Mouse (Mus musculus): ENCODE results near the gene Zmynd15.
"Not testable (repeated sequence)": the region's sequence is repeated elsewhere in the genome, so short reads cannot be mapped to it uniquely, and the experiment has no call there.

Zmynd15 gene

GRCm38 (mm10) chr11:70458688-70459600 is at the start of gene Zmynd15:
Gene Zmynd15, plus strand, starts transcription at chr11:70459433.
- DNase-seq (ENCODE audit: low spot score) = no peak

- peak; percentile 91 for DNase-seq (ENCODE audit: low spot score)
These were observed 49.5 kb upstream of the Zmynd15 start, which contains the start of gene Pelp1 for GRCm38 (mm10) chr11:70409594-70410296. Gene Pelp1, minus strand, starts transcription at chr11:70410031.

GRCm38 (mm10) chr11:70410297-70410643 is 49.0 kb upstream of the Zmynd15 start:
- DNase-seq (ENCODE audit: low spot score) = no peak

- no peak for DNase-seq (ENCODE audit: low spot score)
These were observed 46.6 kb upstream of the Zmynd15 start for GRCm38 (mm10) chr11:70412591-70412990.

- DNase-seq (ENCODE audit: low spot score) = peak; percentile 76
These were observed 45.3 kb upstream of the Zmynd15 start for GRCm38 (mm10) chr11:70413961-70414360.

- DNase-seq (ENCODE audit: low spot score) = no peak
These were observed 41.0 kb upstream of the Zmynd15 start for GRCm38 (mm10) chr11:70418199-70418598.

GRCm38 (mm10) chr11:70419486-70419885 is 39.7 kb upstream of the Zmynd15 start:
- no peak for DNase-seq (ENCODE audit: low spot score)

GRCm38 (mm10) chr11:70426598-70426997 is 32.6 kb upstream of the Zmynd15 start:
- DNase-seq (ENCODE audit: low spot score) = not testable (repeated sequence)

GRCm38 (mm10) chr11:70431574-70431973 is 27.7 kb upstream of the Zmynd15 start:
- DNase-seq (ENCODE audit: low spot score) = no peak

GRCm38 (mm10) chr11:70432048-70432894 is 27.0 kb upstream of the Zmynd15 start, which contains the start of gene Arrb2:
Gene Arrb2, plus strand, starts transcription at chr11:70432635.
- peak; percentile 99 for DNase-seq (ENCODE audit: low spot score)

GRCm38 (mm10) chr11:70432895-70433568 is 26.2 kb upstream of the Zmynd15 start:
- no peak for DNase-seq (ENCODE audit: low spot score)

- DNase-seq (ENCODE audit: low spot score) = no peak
These were observed 25.7 kb upstream of the Zmynd15 start for GRCm38 (mm10) chr11:70433569-70433943.

- no peak for DNase-seq (ENCODE audit: low spot score)
These were observed 25.3 kb upstream of the Zmynd15 start for GRCm38 (mm10) chr11:70433951-70434350.

- DNase-seq (ENCODE audit: low spot score) = no peak
These were observed 23.8 kb upstream of the Zmynd15 start for GRCm38 (mm10) chr11:70435476-70435875.

- no peak for DNase-seq (ENCODE audit: low spot score)
These were observed 21.8 kb upstream of the Zmynd15 start for GRCm38 (mm10) chr11:70437426-70437825.

GRCm38 (mm10) chr11:70438728-70439374 is 20.4 kb upstream of the Zmynd15 start:
- DNase-seq (ENCODE audit: low spot score) = no peak

- no peak for DNase-seq (ENCODE audit: low spot score)
These were observed 18.6 kb upstream of the Zmynd15 start for GRCm38 (mm10) chr11:70440637-70441036.

- no peak for DNase-seq (ENCODE audit: low spot score)
These were observed 17.4 kb upstream of the Zmynd15 start for GRCm38 (mm10) chr11:70441882-70442281.

- no peak for DNase-seq (ENCODE audit: low spot score)
These were observed 15.3 kb upstream of the Zmynd15 start for GRCm38 (mm10) chr11:70443964-70444363.

GRCm38 (mm10) chr11:70444667-70445066 is 14.6 kb upstream of the Zmynd15 start:
- no peak for DNase-seq (ENCODE audit: low spot score)

- no peak for DNase-seq (ENCODE audit: low spot score)
These were observed 12.5 kb upstream of the Zmynd15 start for GRCm38 (mm10) chr11:70446756-70447155.

All from ovary, postnatal 14 days (tissue).